Mouse (Mus musculus) cerebellum, adult 8-10 months (tissue): ENCODE measurements around the gene Zfp128.
"Not testable (repeated sequence)": the region's sequence is repeated elsewhere in the genome, so short reads cannot be mapped to it uniquely, and the experiment has no call there.

Experiments used
- DNase-seq: peaks from one replicate; pipeline ENCODE4 v3.0.0; 2022

The Zfp128 gene

GRCm38 (mm10) chr7:12922729-12923128, 41.8 kb downstream of the Zfp128 start:
- no peak for DNase-seq

GRCm38 (mm10) chr7:12926316-12926715, 45.3 kb downstream of the Zfp128 start:
- peak; percentile 37 for DNase-seq

- peak; percentile 40 for DNase-seq
These were observed 46.3 kb downstream of the Zfp128 start, which contains the start of gene Rnf225 for GRCm38 (mm10) chr7:12927191-12927680. Gene Rnf225, plus strand, starts transcription at chr7:12927416.

- DNase-seq: peak; percentile 70
These were observed 47.0 kb downstream of the Zfp128 start for GRCm38 (mm10) chr7:12927693-12928589.

- no peak for DNase-seq
These were observed 52.7 kb downstream of the Zfp128 start for GRCm38 (mm10) chr7:12933615-12934140.

- no peak for DNase-seq
These were observed 53.8 kb downstream of the Zfp128 start for GRCm38 (mm10) chr7:12934808-12935207.

- DNase-seq: not testable (repeated sequence)
These were observed 56.4 kb downstream of the Zfp128 start for GRCm38 (mm10) chr7:12937254-12937803.

GRCm38 (mm10) chr7:12940599-12940998, 59.6 kb downstream of the Zfp128 start:
- no peak for DNase-seq
